Mouse (Mus musculus) CD8-positive naive resting alpha-beta T cell, adult 2 months (primary cell): Measurements from ENCODE around the gene Stk38.
A peak's percentile ranks its signal among the peaks of the same experiment; 100 is the strongest.
"Not testable (repeated sequence)": the region's sequence is repeated elsewhere in the genome, so short reads cannot be mapped to it uniquely, and the experiment has no call there.

Experiments used
- DNase-seq, 2 experiments: peaks; one replicate each; pipeline ENCODE4 v3.0.0; 2022; ENCODE audit warnings: low read depth in 2 of 2, low spot score in 2 of 2

Stk38 gene

DNA sequence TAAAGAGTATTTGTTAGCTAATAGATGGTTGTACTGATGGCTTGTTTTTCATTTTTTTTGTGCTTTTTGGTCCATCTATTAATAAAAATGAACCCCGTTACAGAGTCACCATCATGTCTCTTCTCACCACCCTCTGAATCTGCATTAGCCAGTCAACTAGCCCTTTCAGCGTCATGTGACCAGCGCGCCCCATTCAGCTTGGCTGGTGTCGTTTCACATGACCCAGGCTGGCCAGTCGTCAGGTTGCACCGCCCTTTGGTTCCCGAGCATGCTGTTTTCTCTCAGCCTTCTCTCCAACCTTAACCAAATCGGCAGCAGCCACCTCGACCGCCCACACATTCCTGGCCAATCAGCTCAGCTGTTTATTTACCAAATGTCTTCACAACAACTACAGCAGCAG is 31.6 kb upstream of the Stk38 start:
- no peak for DNase-seq

DNA sequence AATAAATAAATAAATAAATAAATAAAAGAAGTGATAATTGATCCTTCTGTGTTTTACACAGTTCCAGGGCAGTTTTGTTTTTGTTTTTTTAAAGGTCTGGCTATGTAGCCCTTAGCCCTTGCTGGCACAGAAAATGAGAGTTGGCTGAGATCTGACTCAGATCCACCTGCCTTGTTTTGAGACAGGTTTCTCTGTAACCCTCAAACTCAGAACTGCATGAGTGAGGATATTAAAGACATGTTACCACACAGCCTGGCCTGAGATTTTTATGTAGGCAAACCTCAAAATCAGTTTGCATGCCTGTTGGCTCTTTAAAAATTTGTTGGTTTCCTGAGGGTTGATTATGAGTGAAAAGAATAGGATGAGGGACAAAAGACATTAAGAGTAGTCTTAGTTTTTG is 27.7 kb upstream of the Stk38 start:
- DNase-seq: no peak

DNA sequence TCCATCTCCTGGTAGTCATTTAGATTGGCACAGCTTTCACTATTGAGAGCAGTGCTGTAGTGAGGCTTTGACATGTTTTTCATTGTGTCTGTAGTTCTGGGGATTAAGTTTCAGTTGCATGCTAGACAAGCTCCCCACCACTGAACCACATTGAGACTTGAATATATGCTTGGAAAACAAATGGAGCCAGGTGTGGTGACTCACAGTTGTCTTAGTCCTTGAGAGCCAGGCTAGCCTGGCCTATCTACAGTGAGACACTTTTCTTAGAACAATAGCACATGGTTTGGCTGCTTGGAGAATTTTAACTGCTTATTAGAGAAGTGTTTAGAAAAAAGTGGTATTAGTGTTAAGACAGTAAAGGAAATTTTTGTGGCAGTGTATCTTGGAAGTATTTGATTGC is 26.5 kb upstream of the Stk38 start:
- DNase-seq: no peak

DNA sequence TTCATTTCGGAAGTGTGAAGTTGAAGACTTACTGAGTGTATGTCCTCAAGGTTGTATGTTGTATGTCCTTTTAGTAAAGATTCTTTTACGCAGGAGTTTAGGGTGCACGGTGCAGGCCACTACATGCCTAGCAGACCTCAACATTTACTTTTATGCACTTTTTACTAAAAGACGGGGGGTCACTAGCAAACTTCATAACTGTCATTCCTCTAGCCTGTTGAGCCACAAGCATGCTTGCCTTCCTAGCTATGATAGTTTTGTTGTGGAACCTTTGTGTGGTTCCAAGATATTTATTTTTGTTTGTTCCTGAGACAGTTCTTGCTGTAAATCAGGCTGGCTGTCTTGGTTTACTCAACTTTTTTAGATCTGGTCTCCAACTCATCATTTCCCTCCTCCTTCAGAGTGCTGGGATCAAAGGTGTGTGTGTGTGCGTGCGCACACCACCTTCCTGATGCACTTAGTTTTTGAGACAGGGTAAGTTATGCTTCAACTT is 25.8 kb upstream of the Stk38 start:
- DNase-seq: no peak

DNA sequence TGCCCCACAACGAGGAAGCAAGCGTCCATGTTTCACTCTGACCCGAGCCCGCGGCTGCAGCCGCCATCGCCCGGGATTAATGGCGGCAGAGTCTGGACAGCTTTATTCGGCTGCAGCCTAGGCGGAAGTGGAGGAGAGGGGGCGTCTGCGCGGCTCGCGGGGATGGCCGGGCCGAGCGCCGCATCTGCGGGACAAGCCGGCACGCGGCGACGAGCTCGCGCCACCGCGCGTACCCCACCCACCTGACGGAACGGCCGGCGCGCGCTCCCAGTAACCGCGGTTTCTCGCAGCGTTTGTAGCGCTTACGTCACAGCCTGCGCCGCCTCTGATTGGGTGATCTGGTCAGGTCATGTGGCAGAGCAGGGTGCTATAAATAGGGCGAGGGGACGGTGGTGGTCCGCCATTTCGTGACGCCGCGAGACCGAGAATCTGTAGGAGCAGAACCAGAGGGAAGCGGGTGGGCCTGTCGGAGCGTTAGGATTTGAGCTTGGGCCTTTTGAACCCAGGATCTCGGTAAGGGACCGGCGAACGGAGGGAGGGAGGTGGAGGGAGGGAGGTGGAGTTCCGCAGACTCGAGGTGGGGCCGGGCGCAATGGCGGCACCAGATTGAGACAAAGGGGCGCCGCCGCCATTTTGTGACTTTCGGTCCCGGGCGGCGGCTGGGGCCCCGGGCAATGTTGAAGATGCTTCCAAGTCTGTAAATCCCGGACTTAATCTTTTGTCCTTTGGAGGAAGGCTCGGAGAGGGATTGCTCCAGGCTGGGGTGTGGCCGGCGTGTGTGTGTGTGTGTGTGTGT is 24.7 kb upstream of the Stk38 start, which contains the start of gene Srsf3:
TSS of gene Srsf3 (plus strand) at position 355 of the 796 bp plus-strand sequence.
- DNase-seq: peak; percentile 97 to 98

DNA sequence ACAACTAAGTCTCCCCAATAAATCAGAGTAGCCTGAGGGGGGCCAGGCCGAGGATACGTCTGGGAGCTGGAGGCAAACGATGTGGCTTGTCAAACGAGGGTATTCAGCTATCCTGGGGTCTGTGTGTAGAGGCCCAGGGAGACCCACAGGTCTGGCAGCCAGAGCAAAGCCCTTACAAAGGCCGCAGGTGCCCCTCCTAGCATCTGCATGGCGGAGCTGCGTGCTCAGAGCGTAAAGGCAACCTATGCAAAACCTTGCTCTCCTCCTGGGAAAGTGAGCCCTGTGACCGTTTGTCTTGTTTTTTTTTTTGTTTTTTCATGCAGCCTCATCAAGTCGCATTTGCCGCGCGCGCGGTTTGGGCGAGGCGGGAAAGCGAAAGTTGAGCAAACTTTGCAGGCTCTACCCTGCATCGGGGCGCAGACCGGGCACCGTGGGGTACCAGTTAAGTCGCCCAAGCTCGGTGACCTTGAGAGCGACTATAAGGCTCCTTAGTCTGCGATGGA is 24.0 kb upstream of the Stk38 start:
- DNase-seq: no peak

DNA sequence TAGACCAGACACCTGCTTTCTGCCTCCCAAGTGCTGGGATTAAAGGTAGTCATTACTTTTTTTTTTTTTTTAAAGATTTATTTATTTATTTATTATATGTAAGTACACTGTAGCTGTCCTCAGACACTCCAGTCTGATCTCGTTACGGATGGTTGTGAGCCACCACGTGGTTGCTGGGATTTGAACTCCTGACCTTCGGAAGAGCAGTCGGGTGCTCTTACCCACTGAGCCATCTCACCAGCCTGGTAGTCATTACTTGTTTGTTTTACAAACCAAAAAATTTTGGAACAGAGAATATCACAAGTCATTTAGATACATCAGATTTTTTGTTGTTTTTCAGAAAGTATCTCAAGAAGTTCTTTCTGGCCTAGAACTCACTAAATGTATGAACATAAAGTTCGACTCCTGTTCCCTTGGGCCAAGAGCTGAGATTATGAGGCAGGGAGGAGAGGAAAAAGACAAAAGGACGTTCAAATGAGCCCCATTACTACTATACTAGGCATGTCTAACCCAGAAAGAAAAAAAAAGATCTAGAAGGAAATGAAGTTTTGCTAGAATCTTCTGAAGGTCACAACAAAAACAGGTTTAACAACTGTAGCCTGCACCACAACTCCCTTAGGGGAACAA is 23.4 kb upstream of the Stk38 start:
- not testable (repeated sequence) for DNase-seq

DNA sequence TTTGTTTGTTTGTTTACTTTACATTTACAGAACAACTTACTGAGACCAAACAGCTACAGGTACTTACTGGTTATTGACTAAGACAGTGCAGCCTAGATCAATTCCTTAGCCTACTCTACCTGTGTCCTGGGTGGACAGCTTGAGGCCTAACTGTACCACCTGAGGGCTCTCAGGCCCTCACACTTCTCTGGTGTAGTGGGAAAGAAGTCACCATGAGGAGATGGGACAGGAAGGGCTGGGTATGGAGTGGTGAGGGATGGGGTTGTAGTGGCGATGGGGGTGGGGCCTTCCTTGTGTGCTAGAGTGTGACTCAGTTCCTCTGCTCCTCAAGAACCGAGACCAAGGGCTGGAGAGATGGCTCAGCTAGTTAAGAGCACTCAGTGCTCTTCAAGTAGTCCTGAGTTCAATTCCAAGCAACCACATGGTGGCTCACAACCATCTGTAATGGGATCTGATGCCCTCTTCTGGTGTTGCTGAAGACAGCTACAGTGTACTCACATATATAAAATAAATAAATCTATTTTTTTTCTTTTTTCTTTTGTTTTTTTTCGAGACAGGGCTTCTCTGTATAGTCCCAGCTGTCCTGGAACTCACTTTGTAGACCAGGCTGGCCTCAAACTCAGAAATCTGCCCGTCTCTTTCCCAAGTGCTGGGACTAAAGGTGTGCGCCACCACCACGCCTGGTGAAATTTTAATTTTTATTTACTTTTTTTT is 22.7 kb upstream of the Stk38 start:
- no peak for DNase-seq

DNA sequence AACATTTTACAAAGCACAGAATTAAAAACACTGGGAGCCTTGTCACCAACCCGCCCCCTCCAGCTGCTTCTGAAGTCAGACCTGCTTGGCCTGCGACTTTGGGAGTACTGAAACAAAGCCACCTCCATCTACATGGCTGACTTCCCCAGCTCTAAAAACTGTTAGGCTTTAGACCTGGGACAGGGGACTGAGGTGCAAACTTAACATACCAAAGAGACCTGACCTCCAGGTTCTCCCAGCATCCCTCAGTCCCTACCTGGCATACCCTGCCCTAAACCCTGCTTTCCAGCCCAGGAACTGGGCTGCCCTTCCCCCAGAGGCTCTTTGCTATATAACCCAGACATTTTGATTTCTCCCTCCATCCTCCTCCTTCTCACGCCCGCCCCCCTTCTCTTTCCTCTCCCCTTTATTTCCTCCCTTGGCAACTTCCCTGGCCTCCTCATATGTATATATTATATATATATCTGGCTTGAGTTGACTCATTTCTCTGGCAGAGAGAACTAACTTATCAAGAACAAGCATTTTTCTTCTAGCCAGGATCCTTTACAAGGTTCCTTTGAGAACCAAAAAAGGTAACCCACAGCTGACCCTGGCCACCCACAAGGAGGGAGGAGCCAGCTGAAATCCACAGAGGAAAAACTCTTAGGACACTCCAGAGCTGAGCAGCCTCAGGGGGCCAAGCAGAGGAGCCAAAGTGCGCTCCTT is 19.0 kb upstream of the Stk38 start:
- no peak for DNase-seq

DNA sequence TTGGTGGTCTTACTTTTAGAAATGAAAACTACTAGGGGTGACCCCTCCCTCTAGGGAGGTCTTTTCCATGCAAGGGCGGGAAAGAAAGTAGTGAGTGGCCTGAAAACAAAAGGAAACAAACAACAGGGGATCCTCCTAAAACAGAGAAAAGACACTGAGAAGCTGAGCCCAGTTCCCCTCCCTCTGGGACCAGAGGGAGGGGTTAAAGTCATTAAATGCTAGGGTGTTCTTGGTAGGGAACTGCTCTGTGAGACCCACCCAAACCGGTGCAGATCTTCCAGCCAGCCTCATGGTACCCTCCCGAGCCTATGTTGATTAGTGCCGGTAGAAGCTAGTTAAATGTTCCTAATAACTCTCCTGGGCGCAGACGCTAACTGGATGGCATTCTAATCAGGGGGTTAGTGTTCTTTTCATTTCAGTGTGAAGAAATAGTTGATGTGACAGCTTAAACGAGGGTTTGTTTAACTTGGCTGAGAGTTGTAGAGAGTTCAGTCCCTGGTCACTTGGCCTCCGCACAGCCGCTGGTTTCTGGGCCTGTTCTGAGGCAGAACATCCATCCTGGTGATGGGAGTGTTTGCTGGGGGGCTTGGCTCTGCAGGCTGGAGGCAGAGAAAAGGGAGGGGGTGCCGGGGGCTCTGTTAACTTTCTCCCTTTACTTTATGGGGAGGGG is 17.2 kb upstream of the Stk38 start:
- DNase-seq: no peak

DNA sequence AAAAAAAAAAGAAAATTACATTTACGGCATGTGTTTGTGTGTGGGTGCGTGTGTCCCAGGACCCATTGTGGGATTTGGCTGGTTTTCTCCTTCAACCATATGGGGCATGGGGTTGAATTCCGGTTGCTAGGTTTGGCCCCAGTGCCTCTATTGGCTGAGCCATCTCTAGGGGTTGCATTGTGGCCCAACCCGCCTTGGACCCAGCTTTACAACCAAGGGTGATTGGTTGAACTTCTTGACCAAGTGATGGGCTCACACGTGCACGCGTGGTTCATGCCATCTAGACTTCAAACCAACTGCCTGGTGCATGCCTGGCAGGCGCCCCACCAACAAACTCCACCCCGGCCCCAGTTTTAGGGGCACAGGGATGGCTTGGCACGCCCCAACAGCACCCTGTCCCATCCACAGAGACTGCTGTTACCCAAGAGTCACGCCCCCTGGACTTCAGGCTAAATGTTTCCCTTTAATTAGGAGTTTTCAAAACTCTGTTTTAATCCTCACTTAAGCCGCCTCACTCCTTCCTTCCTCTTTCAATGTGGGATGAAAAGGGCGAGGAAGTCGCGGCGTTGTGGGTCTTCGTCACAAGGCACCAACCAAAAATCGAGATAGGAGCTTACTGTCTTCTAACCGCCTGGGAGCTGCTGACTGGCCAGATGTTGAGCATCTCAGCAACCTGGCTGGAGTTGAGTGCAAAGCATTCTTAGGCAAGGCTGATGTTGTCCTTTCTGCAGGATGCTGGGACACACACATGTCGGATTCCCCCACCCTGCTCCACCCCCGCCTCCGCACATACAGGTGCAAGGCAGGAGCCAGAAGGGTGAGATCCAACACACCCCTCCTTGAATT is 16.5 kb upstream of the Stk38 start:
- DNase-seq: no peak

DNA sequence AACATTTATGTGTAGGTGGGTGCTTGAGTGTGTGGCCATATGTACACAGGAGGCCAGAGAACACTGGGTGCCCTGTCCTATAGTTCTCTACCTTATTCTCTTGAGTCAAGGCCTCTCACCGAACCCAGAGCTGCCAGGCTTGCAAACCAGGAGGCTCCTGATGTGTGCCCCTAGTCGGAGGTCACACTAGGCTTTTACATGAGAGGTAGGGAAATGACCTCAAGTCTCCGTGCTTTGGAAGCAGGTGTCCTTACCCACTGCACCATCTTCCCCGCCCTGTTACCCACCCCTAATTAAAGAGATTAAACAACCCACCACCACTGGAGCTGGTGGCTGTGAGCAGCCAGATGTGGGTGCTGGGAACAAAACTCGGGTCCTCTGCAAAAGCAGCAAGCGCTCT is 15.6 kb upstream of the Stk38 start:
- DNase-seq: no peak

DNA sequence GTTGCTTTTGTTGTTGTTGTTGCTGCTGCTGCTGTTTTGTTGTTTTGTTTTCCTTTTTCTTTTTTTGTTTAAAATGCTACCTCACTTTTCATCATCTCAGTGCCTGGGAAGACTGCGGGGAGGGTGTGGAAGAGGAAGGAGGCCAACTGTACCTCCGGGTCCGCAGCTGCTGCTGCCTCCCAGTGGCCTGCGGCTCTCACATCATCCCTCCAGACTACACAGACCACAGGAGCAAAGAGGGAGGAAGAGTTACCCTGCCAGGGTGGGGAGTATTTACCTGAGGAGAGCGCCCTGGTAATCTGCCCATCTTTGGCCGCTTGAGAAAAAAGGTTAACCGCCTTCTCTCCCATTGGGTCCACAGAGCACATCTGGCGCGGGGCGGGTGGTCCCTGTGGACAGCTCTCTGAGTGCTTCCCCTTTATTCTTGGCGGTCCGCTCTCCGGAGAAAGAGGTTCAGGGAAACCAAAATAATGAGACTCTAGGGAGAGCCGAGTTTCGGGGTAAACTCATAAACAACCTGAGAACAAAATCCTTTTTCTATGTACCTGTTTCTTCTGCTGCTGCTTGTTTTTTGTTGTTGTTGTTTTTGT is 14.5 kb upstream of the Stk38 start:
- DNase-seq: no peak

DNA sequence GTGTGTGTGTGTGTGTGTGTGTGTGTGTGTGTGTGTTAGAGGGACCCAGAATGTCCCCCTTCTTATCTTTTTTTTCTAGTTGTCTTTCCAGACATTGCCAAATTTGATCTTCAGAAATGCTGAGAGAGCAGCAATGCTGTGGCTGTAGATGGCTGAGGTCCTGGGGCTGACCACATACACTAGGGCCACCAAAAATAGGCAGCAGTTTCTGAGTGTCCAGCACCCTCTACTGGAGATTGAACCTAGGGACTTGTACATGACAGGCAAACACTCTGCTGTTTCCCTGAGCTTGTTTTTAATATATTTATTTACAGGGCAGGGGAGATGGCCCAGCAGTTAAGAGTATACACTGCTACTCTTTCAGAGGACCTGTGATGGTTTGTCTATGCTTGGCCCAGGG is 12.6 kb upstream of the Stk38 start:
- DNase-seq: no peak

DNA sequence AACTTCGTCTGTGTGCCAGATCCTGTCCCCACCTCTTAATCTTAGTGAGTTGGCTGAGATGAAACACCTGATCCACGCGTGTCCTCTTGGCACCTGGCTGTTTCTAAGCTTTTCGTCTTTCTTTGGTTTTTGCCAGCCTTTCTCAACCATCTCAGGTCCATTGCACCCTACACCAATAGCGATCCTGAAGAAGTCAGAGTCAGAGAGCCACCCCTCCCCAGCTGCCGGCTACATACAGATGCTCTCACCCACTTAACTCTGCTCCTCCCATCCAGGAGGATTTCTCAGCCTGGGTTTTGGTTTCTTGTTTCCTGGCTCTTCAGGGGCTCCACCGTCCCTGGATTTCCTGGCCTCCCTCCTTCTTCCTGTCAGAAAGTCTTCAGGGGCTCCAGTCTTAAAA is 11.6 kb upstream of the Stk38 start:
- no peak for DNase-seq

DNA sequence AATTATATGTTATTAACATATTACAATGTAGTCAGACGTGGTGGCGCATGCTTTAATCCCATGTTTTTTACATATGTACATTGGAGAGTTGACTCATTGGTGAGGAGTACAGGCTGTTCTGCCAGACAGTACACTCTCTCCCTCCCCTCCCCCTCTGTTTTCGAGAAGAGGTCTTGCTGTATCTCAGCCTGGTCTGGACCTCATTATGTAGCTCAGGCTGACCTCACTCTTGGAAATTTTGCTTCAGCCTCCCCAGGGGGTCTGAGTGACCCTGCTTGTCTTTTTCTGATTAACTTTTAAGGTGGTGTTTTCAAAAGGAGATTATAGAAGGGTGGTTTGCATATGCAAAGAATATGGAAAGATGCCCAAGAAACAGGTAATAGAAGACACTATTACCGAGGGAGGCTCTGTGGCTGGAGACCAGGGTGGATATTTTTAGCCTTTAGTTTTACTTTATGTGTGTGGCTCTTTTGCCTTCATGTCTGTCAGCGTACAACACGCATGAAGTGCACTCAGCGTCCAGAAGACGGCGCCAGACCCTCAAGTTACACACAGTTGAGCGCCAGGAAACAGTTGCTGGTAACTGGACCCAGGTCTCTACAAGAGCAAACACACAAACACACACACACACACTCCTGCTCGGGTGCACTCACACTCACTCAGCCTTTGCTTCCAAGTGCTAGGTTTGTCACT is 10.6 kb upstream of the Stk38 start:
- no peak for DNase-seq

DNA sequence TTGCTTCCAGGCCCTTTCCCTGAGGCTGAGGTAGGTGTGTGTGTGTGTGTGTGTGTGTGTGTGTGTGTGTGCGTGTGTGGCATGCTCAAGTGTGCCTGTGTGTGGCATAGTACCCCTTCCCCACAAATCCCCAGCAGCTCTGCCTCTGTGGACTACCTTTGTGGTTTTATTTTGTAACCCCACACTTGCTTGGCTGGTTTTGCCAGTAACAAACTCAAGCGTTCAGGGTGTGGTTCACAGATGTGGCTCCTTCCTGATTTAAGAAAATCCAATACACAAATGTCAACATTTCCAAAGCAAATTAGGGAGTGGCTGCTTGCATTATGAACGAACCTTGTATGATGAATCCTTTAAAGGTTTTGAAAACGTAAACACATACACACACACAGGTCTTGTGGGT is 8.9 kb upstream of the Stk38 start:
- no peak for DNase-seq

DNA sequence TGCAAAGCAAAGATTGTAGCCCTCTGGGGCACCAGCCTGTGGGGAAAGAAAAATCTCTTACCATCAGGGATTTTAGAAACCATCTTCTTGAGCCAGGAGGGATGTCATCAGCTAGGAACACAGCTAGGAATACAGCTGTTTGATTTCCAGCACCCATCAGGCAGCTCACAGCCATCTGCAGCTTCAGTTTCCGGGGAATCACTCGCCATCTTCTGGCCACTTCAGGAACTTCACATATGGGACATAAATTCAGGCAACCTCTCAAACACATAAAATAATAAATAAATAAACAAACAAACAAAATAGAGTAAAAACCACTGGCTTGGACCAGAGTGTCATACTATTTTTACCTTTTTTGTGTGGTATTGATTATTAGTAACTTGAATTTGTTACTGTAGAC is 7.8 kb upstream of the Stk38 start:
- peak; percentile 57 to 79 for DNase-seq

DNA sequence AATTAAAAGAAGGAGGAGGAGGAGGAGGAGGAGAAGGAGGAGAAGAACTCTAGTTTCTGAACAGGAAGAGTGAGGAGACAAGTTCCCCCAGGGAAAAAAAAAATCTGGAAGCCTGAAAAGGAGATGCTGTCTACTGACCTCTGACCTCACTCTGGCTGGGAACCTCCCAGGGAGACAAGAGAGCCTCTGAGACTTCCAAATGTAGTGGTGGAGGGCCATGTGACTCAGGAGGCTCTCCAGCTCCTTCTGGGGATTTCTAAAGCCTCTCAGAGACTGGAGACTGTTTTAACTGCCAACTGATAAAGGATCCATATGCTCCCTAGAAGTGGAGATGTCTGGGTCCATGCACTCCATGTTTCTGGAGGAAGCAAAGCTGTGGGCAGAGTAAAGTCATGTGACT is 6.4 kb upstream of the Stk38 start:
- no peak for DNase-seq
